Mouse (Mus musculus) bone marrow, adult 2 months (tissue): ENCODE results near the gene Srgap3. TPM values are rescaled to one million over a fixed set of nuclear protein-coding genes. Genes with fewer than 3 reads are reported as not detected.
A peak's percentile ranks its signal among the peaks of the same experiment; 100 is the strongest.

Experiments used
- H3K27ac ChIP-seq: fragments of 200-500 bp; 2 replicates; pipeline ENCODE4 v1.5.1; 2012; ENCODE audit warnings: low read depth, mild to moderate bottlenecking, control low read depth, inconsistent platforms, low read length; ENCODE audit not compliant: control insufficient read depth, poor library complexity, insufficient read depth
- H3K4me1 ChIP-seq: fragments of 200-500 bp; 2 replicates; pipeline ENCODE4 v1.6.1; 2011; ENCODE audit warnings: low read length; ENCODE audit not compliant: control insufficient read depth, insufficient read depth
- H3K4me3 ChIP-seq: fragments of 200-500 bp; replicated peaks from 2 replicates; pipeline ENCODE3; 2011; ENCODE audit warnings: mild to moderate bottlenecking, low read depth, low read length, control low read depth; ENCODE audit not compliant: control insufficient read depth
- CTCF ChIP-seq: fragments of 200-500 bp; IDR thresholded peaks from 2 replicates; pipeline ENCODE4 v1.5.1; 2011; ENCODE audit warnings: low read length, control low read depth; ENCODE audit not compliant: control insufficient read depth, insufficient read depth
- POLR2A ChIP-seq: fragments of 200-500 bp; IDR thresholded peaks from 2 replicates; pipeline ENCODE4 v1.6.1; 2011; ENCODE audit warnings: low read depth, mild to moderate bottlenecking, control low read depth, low read length, borderline replicate concordance; ENCODE audit not compliant: control insufficient read depth
- WGBS: fragments of 180-500 bp; shearing (Covaris S2); methylation state at CpG from one replicate; pipeline ENCODE4 v1.1.7; 2018; 5-methylcytosine and 5-hydroxymethylcytosine counted together
- polyA plus RNA-seq: library from polyadenylated mRNA; stranded (reverse); fragments of >200 nt; gene quantifications from 2 replicates; pipeline ENCODE4 v1.2.4, GENCODE M21; 2011; ENCODE audit warnings: low replicate concordance; ENCODE audit not compliant: missing spikeins, insufficient read depth, insufficient read length

Gene Srgap3
- polyA plus RNA-seq, 1 experiment, result 6.0 TPM

GRCm38 (mm10) chr6:112946021-112946811, 850 bp downstream of the Srgap3 start:
- 0 out of 2 replicates have a peak, but pooled peaks cover 1% of the 10 kb centered on the region for H3K4me1 ChIP-seq
- WGBS, result 7% methylated on average over 12 of the region's 12 CpGs

DNA sequence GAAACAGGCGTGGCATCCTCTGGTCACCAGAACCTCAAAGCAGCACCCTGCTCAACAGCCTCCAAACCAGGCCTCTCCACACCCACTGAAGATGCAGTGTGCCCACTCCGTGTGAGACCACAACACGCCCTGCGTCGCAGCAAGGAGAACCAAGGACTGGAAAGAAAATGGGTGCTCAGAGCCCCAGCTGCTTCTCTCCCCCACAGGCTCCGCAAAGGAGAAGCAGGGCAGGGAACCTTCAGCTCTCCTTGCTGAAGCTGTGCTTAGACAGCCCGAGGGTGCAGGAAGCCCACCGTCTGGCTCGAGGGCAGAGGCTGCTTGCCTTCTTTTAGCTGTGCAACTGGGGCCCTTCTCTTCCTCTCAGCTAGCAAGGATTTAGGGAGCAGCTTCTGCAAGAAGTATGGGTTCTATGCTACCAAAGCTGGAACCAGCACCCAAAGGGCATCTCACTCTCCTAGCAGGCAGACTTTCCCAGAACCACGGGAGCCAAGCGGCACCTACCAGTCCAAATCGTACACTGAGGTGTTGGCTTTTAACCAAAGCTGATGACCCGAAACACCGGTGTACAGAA, 1.8 kb downstream of the Srgap3 start:
- no peak overlapping the region for H3K27ac ChIP-seq
- WGBS, result 15% methylated on average over 14 of the region's 14 CpGs
- H3K4me1 ChIP-seq, result 0 out of 2 replicates have a peak, but pooled peaks cover 1% of the 10 kb centered on the region
- TF ChIP-seq POLR2A, result no peak
- TF ChIP-seq CTCF, result no peak
- peak overlapping the region; percentile 42 for H3K4me3 ChIP-seq

More at GRCm38 (mm10) chr6:112946021-112946811, 850 bp downstream of the Srgap3 start:
- no peak for TF ChIP-seq CTCF
- TF ChIP-seq POLR2A, result no peak
- H3K4me3 ChIP-seq, result peak overlapping the region; percentile 73
- no peak overlapping the region for H3K27ac ChIP-seq

DNA sequence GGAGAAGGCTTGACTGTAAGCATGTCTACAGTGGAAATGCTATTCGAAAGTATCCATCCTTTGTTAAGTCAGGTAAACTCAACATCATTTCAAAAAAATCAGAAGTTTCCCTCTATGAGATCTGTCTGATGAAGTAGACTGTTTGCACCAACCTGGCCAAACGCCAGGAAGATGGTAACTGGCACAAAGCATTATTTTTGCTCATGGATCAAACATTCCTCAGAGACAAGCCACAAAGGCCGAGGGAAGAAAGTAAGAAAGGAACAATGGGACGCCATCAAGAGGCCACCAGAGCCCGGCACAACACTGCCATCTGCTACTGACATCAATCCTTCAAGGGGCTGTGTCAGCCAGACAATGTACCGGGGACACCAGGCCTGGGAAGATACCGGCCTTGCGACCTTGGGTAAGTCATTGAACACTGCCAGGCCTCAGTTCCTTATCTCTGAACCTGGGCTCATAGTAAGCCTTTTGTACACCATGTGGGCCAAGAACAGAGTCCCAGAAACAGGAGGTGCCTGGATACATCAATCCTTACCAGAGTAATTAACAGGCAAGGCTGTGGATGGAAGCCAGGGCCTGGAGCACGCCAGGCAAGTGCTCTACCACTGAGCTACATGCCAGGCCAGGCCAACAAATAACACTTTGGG, 3.3 kb downstream of the Srgap3 start:
- Histone ChIP-seq H3K4me1 (0 out of 2 replicates have a peak, but pooled peaks cover 1% of the 10 kb centered on the region), H3K4me3 (no peak overlapping the region), H3K27ac (no peak overlapping the region)
- TF ChIP-seq CTCF, result no peak
- no peak for TF ChIP-seq POLR2A
- 78% methylated on average over 9 of the region's 9 CpGs for WGBS

- no peak overlapping the region for H3K27ac ChIP-seq
- no peaks in the 10 kb centered on the region for H3K4me1 ChIP-seq
- WGBS, result 76% methylated on average over 9 of the region's 9 CpGs
- H3K4me3 ChIP-seq, result no peak overlapping the region
- TF ChIP-seq POLR2A (no peak), CTCF (no peak)
Measured at GRCm38 (mm10) chr6:112939281-112939680, 7.8 kb downstream of the Srgap3 start.

DNA sequence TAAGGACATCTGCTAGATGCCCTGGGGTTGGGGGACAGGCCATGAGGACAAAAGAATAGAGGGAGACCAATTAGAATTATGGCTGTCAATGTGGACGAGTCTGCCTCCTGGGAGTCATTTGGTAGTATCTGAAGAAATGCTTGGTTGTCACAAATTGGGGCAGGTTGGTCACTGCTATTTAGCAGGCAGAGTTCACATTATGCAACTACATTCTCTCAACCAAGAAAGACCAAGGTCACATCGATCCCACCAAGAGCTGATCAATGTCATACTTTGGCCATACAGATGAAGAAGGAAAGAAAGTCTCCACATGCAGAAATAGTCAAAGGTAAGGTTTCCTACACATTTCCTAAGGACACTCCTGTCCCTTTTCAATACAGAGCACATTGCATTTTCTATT, 9.3 kb downstream of the Srgap3 start:
- no peak for TF ChIP-seq POLR2A
- no peak for TF ChIP-seq CTCF
- Histone ChIP-seq H3K4me3 (no peak overlapping the region), H3K27ac (no peak overlapping the region), H3K4me1 (no peaks in the 10 kb centered on the region)
- 76% methylated on average over 2 of the region's 2 CpGs for WGBS

- 67% methylated on average over 1 of the region's 1 CpGs for WGBS
- no peak overlapping the region for H3K4me3 ChIP-seq
- H3K27ac ChIP-seq, result no peak overlapping the region
- TF ChIP-seq CTCF, result no peak
- TF ChIP-seq POLR2A, result no peak
- no peaks in the 10 kb centered on the region for H3K4me1 ChIP-seq
Measured at GRCm38 (mm10) chr6:112934501-112934900, 12.6 kb downstream of the Srgap3 start.

DNA sequence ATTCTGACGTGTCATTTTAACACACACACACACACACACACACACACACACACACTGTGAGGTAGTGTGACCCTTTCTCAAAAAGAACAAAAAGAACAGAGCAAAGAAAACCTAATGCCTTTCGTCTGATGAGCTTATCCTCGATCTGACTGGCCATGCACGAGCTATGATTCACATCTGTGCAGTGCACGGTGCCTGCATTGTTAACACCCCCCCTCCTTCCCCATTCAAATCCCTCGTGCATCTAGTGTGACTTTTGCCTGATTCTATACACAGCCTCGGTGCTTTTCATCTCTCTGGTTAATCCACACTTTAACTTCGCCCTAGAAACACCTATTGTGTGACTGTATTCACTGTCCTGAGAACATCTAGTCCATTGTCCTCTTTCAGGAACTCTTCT, 14.5 kb downstream of the Srgap3 start:
- no peak for TF ChIP-seq POLR2A
- TF ChIP-seq CTCF, result no peak
- 76% methylated on average over 8 of the region's 8 CpGs for WGBS
- Histone ChIP-seq H3K4me1 (no peaks in the 10 kb centered on the region), H3K4me3 (no peak overlapping the region), H3K27ac (no peak overlapping the region)

GRCm38 (mm10) chr6:112930011-112930451, 17.0 kb downstream of the Srgap3 start:
- H3K4me3 ChIP-seq, result no peak overlapping the region
- no peaks in the 10 kb centered on the region for H3K4me1 ChIP-seq
- TF ChIP-seq CTCF (no peak), POLR2A (no peak)
- H3K27ac ChIP-seq, result no peak overlapping the region; the same call in 1 of the 2 replicates
- 74% methylated on average over 5 of the region's 5 CpGs for WGBS
